In the genomic region with DNA sequence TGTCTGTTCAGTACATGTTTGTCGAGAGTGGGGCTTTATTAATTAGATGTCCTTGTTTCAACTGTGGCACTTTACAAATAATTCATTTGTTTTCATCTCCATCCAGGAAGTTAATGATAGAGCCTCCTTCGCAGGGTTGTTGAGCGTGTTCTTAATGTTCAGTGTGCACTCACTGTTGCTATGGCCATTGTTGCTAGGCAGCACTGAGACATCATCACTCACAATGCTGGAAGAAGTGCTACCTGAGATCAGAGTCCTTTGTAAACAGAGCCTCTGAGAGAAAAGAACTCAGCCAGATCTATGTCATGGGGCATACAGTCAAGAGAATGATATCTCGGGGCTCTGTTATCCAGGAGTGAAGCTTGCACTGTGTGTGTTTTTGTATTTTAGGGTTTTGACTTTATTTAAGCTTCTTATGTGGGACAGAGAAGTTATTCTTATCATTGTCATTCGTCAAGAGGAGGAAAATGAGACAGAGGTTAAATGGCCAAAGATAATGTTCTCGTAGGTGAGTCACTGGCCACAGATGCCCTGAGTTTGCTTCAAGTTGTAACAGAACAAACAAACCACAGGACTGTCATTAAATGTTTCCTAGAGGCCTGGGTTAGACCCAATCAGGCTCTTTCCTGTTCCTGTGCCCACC, we compare ENCODE assay signal across 20 mouse cellular contexts. TPM values are rescaled to one million over a fixed set of nuclear protein-coding genes. Genes with fewer than 3 reads are reported as not detected.
DNase-seq lines count a peak whose midpoint lies in the region; ATAC-seq and TF ChIP-seq lines count a peak whose summit lies in the region.
"Had no signal": no experiment of that assay in that cellular context is flagged by ENCODE, and none has a peak within 500 bp of the region (broad histone marks: within the 10 kb centered on the region; RNA-seq: fewer than 3 reads in every experiment).

No protein-coding gene starts in this region.

- no peak overlapping the region for H3K4me2 ChIP-seq in forebrain, embryonic 14.5 days (ENCODE audit: low read length)
- no peak overlapping the region for H3K4me2 ChIP-seq in forebrain, embryonic 11.5 days (ENCODE audit: low read depth, low read length, severe bottlenecking)
- H3K4me2 ChIP-seq in intestine, postnatal 0 days (replicated peaks; ENCODE audit: low read depth): no peak overlapping the region
- H3K4me2 ChIP-seq in intestine, embryonic 16.5 days (ENCODE audit: low read depth, low read length): no peak overlapping the region
- no peak overlapping the region for H3K4me2 ChIP-seq in midbrain, embryonic 15.5 days
- H3K4me2 ChIP-seq: embryonic facial prominence, embryonic 15.5 days; forebrain, embryonic 12.5 days; limb, embryonic 13.5 days had no signal

- H3K9ac ChIP-seq in forebrain, embryonic 14.5 days (ENCODE audit: low read length): no peak overlapping the region
- no peak overlapping the region for H3K9ac ChIP-seq in forebrain, embryonic 11.5 days (ENCODE audit: low read length)
- no peak overlapping the region for H3K9ac ChIP-seq in intestine, postnatal 0 days (ENCODE audit: low read depth, low read length)
- H3K9ac ChIP-seq in intestine, embryonic 16.5 days (ENCODE audit: low read depth, low read length): no peak overlapping the region
- no peak overlapping the region for H3K9ac ChIP-seq in midbrain, embryonic 15.5 days
- H3K9ac ChIP-seq: embryonic facial prominence, embryonic 15.5 days; forebrain, embryonic 12.5 days; limb, embryonic 13.5 days; liver, embryonic 14.5 days had no signal

- H3K27me3 ChIP-seq in forebrain, embryonic 14.5 days (replicated peaks; ENCODE audit: control insufficient read depth, insufficient read depth, low read length): no peaks in the 10 kb centered on the region
- H3K27me3 ChIP-seq in forebrain, embryonic 11.5 days (ENCODE audit: control insufficient read depth, insufficient read depth, low read length): no peaks in the 10 kb centered on the region
- no peaks in the 10 kb centered on the region for H3K27me3 ChIP-seq in intestine, postnatal 0 days (replicated peaks; ENCODE audit: control insufficient read depth, insufficient read depth, low read length)
- H3K27me3 ChIP-seq in intestine, embryonic 16.5 days (replicated peaks; ENCODE audit: control insufficient read depth, insufficient read depth, low read length): no peaks in the 10 kb centered on the region
- H3K27me3 ChIP-seq in midbrain, embryonic 15.5 days (replicated peaks): no peaks in the 10 kb centered on the region
- H3K27me3 ChIP-seq: embryonic facial prominence, embryonic 15.5 days; limb, embryonic 13.5 days had no signal

- DNase-seq in forebrain, embryonic 14.5 days (ENCODE audit: low spot score): peak; percentile 42
- DNase-seq in forebrain, embryonic 11.5 days (ENCODE audit: low spot score): no peak
- peak; percentile 91 for DNase-seq in 416B (ENCODE audit: low read depth)
- DNase-seq in cerebellum, adult 18-20 months: no peak
- no peak for DNase-seq in retina, embryonic 14.5 days (ENCODE audit: low spot score)
- DNase-seq: adrenal gland, postnatal 14 days; cerebellum, adult 9-11 months; heart, adult 2 months; kidney, adult 8-10 months; kidney, postnatal 4 days; thymus, postnatal 25 days had no signal

- ATAC-seq in forebrain, embryonic 14.5 days: peak; percentile 42; the same call in 1 of the 2 replicates
- ATAC-seq in forebrain, embryonic 11.5 days (replicated peaks; ENCODE audit: low FRiP score): no peak
- ATAC-seq in intestine, postnatal 0 days: peak; percentile 57; the same call in 1 of the 2 replicates
- no peak for ATAC-seq in intestine, embryonic 16.5 days
- ATAC-seq in midbrain, embryonic 15.5 days (replicated peaks): peak; percentile 79
- ATAC-seq: activated CD4-positive, CD25-positive, alpha-beta regulatory T cell, adult 4 months; Patski had no signal

- no peaks in the 10 kb centered on the region; the same call in 1 of the 2 replicates for H3K4me1 ChIP-seq in forebrain, embryonic 14.5 days (ENCODE audit: control insufficient read depth, insufficient read depth, low read length)
- H3K4me1 ChIP-seq in forebrain, embryonic 11.5 days (replicated peaks; ENCODE audit: control insufficient read depth, insufficient read depth, low read length): no peaks in the 10 kb centered on the region
- H3K4me1 ChIP-seq in intestine, postnatal 0 days (replicated peaks; ENCODE audit: control insufficient read depth, insufficient read depth, low read length): no peaks in the 10 kb centered on the region
- H3K4me1 ChIP-seq in intestine, embryonic 16.5 days (ENCODE audit: control insufficient read depth, insufficient read depth, low read length): 0 out of 2 replicates have a peak, but pooled peaks cover 2% of the 10 kb centered on the region
- H3K4me1 ChIP-seq in midbrain, embryonic 15.5 days: peaks cover 5% of the 10 kb centered on the region

- no peak for TF ChIP-seq CTCF in intestine, postnatal 0 days (IDR thresholded peaks at IDR 0.05; ENCODE audit: low read depth)

- no peaks in the 10 kb centered on the region for H3K9me3 ChIP-seq in forebrain, embryonic 14.5 days (replicated peaks; ENCODE audit: control insufficient read depth, low read length)
- H3K9me3 ChIP-seq in forebrain, embryonic 11.5 days (ENCODE audit: control insufficient read depth, low read length): no peaks in the 10 kb centered on the region
- no peaks in the 10 kb centered on the region for H3K9me3 ChIP-seq in intestine, postnatal 0 days (ENCODE audit: control insufficient read depth)
- H3K9me3 ChIP-seq in intestine, embryonic 16.5 days (ENCODE audit: control insufficient read depth, low read length): no peaks in the 10 kb centered on the region
- no peaks in the 10 kb centered on the region for H3K9me3 ChIP-seq in midbrain, embryonic 15.5 days
- H3K9me3 ChIP-seq: embryonic facial prominence, embryonic 15.5 days; forebrain, embryonic 12.5 days; limb, embryonic 13.5 days had no signal

- H3K4me3 ChIP-seq in forebrain, embryonic 14.5 days (ENCODE audit: low read depth, low read length): no peak overlapping the region
- H3K4me3 ChIP-seq in forebrain, embryonic 11.5 days (ENCODE audit: low read depth, low read length): no peak overlapping the region
- H3K4me3 ChIP-seq in intestine, postnatal 0 days (ENCODE audit: low read depth, low read length): no peak overlapping the region
- no peak overlapping the region for H3K4me3 ChIP-seq in intestine, embryonic 16.5 days (ENCODE audit: low read length)
- no peak overlapping the region for H3K4me3 ChIP-seq in midbrain, embryonic 15.5 days
- H3K4me3 ChIP-seq: embryonic facial prominence, embryonic 15.5 days; forebrain, embryonic 12.5 days; heart, adult 2 months; limb, embryonic 13.5 days had no signal

- no peak overlapping the region for H3K27ac ChIP-seq in forebrain, embryonic 14.5 days (ENCODE audit: low read depth, low read length)
- H3K27ac ChIP-seq in forebrain, embryonic 11.5 days (ENCODE audit: low read depth, low read length): no peak overlapping the region
- H3K27ac ChIP-seq in intestine, postnatal 0 days (ENCODE audit: low read depth, low read length): no peak overlapping the region
- no peak overlapping the region for H3K27ac ChIP-seq in intestine, embryonic 16.5 days (ENCODE audit: low read length)
- no peak overlapping the region for H3K27ac ChIP-seq in midbrain, embryonic 15.5 days
- H3K27ac ChIP-seq: embryonic facial prominence, embryonic 15.5 days; forebrain, embryonic 12.5 days; heart, adult 2 months; limb, embryonic 13.5 days; liver, embryonic 14.5 days had no signal

- 70% methylated on average over 6 of the region's 6 CpGs for WGBS in forebrain, embryonic 14.5 days
- WGBS in forebrain, embryonic 11.5 days: 84% methylated on average over 6 of the region's 6 CpGs
- WGBS in intestine, postnatal 0 days: 35% methylated on average over 6 of the region's 6 CpGs
- WGBS in intestine, embryonic 16.5 days: 44% methylated on average over 6 of the region's 6 CpGs
- 62% methylated on average over 6 of the region's 6 CpGs for WGBS in midbrain, embryonic 15.5 days

- no peaks in the 10 kb centered on the region for H3K36me3 ChIP-seq in forebrain, embryonic 14.5 days (ENCODE audit: control insufficient read depth, insufficient read depth, low read length)
- no peaks in the 10 kb centered on the region for H3K36me3 ChIP-seq in forebrain, embryonic 11.5 days (ENCODE audit: control insufficient read depth, insufficient read depth, low read length)
- H3K36me3 ChIP-seq in intestine, postnatal 0 days (ENCODE audit: control insufficient read depth, insufficient read depth): no peaks in the 10 kb centered on the region
- no peaks in the 10 kb centered on the region for H3K36me3 ChIP-seq in intestine, embryonic 16.5 days (ENCODE audit: control insufficient read depth, insufficient read depth, low read length)
- no peaks in the 10 kb centered on the region for H3K36me3 ChIP-seq in midbrain, embryonic 15.5 days (replicated peaks)
- H3K36me3 ChIP-seq: embryonic facial prominence, embryonic 15.5 days; forebrain, embryonic 12.5 days; limb, embryonic 13.5 days had no signal

RNA-seq across cellular contexts. Expression of a gene that starts 18.0 kb away (rescaled TPM):
- 0.25 TPM in 1 of 2 replicates, not detected in the other for polyA plus RNA-seq in forebrain, embryonic 14.5 days (2014; fragmentation: Nextera tagmentation; extraction: Ambion mirVana)
- 0.43 and 0.92 TPM in 2 replicates for polyA plus RNA-seq in forebrain, embryonic 11.5 days (2014; fragmentation: Nextera tagmentation; extraction: Ambion mirVana)
- polyA plus RNA-seq in intestine, postnatal 0 days (2015; fragmentation: Nextera tagmentation; extraction: Ambion mirVana): 2.8 and 3.3 TPM in 2 replicates
- polyA plus RNA-seq in intestine, embryonic 16.5 days (2015; fragmentation: Nextera tagmentation; extraction: Ambion mirVana): 1.6 and 2.3 TPM in 2 replicates
- polyA plus RNA-seq in midbrain, embryonic 15.5 days (2015; fragmentation: Nextera tagmentation; extraction: Ambion mirVana): 0.19 and 0.32 TPM in 2 replicates

RNA-seq across cellular contexts. Expression of a gene that starts 18.1 kb away (rescaled TPM):
- 62.7 and 65.8 TPM in 2 replicates for polyA plus RNA-seq in forebrain, embryonic 14.5 days (2014; fragmentation: Nextera tagmentation; extraction: Ambion mirVana)
- polyA plus RNA-seq in forebrain, embryonic 11.5 days (2014; fragmentation: Nextera tagmentation; extraction: Ambion mirVana): 85.6 and 111 TPM in 2 replicates
- 177 and 184 TPM in 2 replicates for polyA plus RNA-seq in intestine, postnatal 0 days (2015; fragmentation: Nextera tagmentation; extraction: Ambion mirVana)
- 283 and 291 TPM in 2 replicates for polyA plus RNA-seq in intestine, embryonic 16.5 days (2015; fragmentation: Nextera tagmentation; extraction: Ambion mirVana)
- 68.7 and 84.1 TPM in 2 replicates for polyA plus RNA-seq in midbrain, embryonic 15.5 days (2015; fragmentation: Nextera tagmentation; extraction: Ambion mirVana)

RNA-seq across cellular contexts. Expression of a gene that starts 27.9 kb away (rescaled TPM):
- 0.10 and 0.37 TPM in 2 replicates for polyA plus RNA-seq in forebrain, embryonic 14.5 days (2014; fragmentation: Nextera tagmentation; extraction: Ambion mirVana)
- polyA plus RNA-seq in forebrain, embryonic 11.5 days (2014; fragmentation: Nextera tagmentation; extraction: Ambion mirVana): 0.64 and 0.99 TPM in 2 replicates
- polyA plus RNA-seq in intestine, postnatal 0 days (2015; fragmentation: Nextera tagmentation; extraction: Ambion mirVana): 1.1 and 1.2 TPM in 2 replicates
- polyA plus RNA-seq in intestine, embryonic 16.5 days (2015; fragmentation: Nextera tagmentation; extraction: Ambion mirVana): 0.54 TPM in 2 replicates
- polyA plus RNA-seq in midbrain, embryonic 15.5 days (2015; fragmentation: Nextera tagmentation; extraction: Ambion mirVana): 0.34 and 0.39 TPM in 2 replicates
- polyA plus RNA-seq: activated CD4-positive, CD25-positive, alpha-beta regulatory T cell, adult 4 months; heart, adult 2 months; Patski had no signal

RNA-seq across cellular contexts. Expression of a gene that starts 58.6 kb away (rescaled TPM):
- polyA plus RNA-seq in forebrain, embryonic 14.5 days (2014; fragmentation: Nextera tagmentation; extraction: Ambion mirVana): 92.1 and 93.0 TPM in 2 replicates
- 101 and 103 TPM in 2 replicates for polyA plus RNA-seq in forebrain, embryonic 11.5 days (2014; fragmentation: Nextera tagmentation; extraction: Ambion mirVana)
- polyA plus RNA-seq in intestine, postnatal 0 days (2015; fragmentation: Nextera tagmentation; extraction: Ambion mirVana): 41.0 and 43.6 TPM in 2 replicates
- 55.6 and 69.1 TPM in 2 replicates for polyA plus RNA-seq in intestine, embryonic 16.5 days (2015; fragmentation: Nextera tagmentation; extraction: Ambion mirVana)
- polyA plus RNA-seq in midbrain, embryonic 15.5 days (2015; fragmentation: Nextera tagmentation; extraction: Ambion mirVana): 79.4 and 82.0 TPM in 2 replicates

Comparison
In these comparisons a context has a peak if more than half of its experiments do, and no peak if none do; other contexts are left out.
1. ATAC-seq: peak in forebrain, embryonic 14.5 days (single experiment), intestine, postnatal 0 days (single experiment) and midbrain, embryonic 15.5 days (single experiment); none in forebrain, embryonic 11.5 days (single experiment) and intestine, embryonic 16.5 days (single experiment).
2. DNase-seq: peak in forebrain, embryonic 14.5 days (single experiment) and 416B (single experiment); none in forebrain, embryonic 11.5 days (single experiment), cerebellum, adult 18-20 months (0 of 2) and retina, embryonic 14.5 days (single experiment).